20 mouse cellular contexts compared by ENCODE assay signal in genomic region chr15:7037475-7037874, GRCm38 (mm10). TPM values are rescaled to one million over a fixed set of nuclear protein-coding genes. Genes with fewer than 3 reads are reported as not detected.
DNase-seq lines count a peak whose midpoint lies in the region; TF ChIP-seq lines count a peak whose summit lies in the region.
"Had no signal": no experiment of that assay in that cellular context is flagged by ENCODE, and none has a peak within 500 bp of the region (broad histone marks: within the 10 kb centered on the region; RNA-seq: fewer than 3 reads in every experiment).

No protein-coding gene starts in this region.

- peaks cover 0 to 23% of the 10 kb centered on the region in 2 experiments; a peak in 3 of 4 replicates for H3K4me1 ChIP-seq in CH12.LX (ENCODE audit: control insufficient read depth in 1 of 2, insufficient read depth in 2 of 2)
- H3K4me1 ChIP-seq: forebrain, embryonic 12.5 days; neural tube, embryonic 12.5 days had no signal

- H3K79me2 ChIP-seq in CH12.LX (replicated peaks; ENCODE audit: control insufficient read depth, extremely low read depth, insufficient read depth, poor library complexity, severe bottlenecking), result no peaks in the 10 kb centered on the region

- dilution Hi-C loops in CH12.LX (cut with MboI; ENCODE audit: extremely low pct_ligation_motif_present, extremely low pct_unique_long_range_greater_than_20kb, low sequenced_read_pairs), result no loop called here

- TF ChIP-seq RAD21 in CH12.LX (IDR thresholded peaks at IDR 0.05; ENCODE audit: low read depth, low read length), result no peak

- no peak overlapping the region for H3K27ac ChIP-seq in CH12.LX (ENCODE audit: insufficient read depth, low read depth)
- H3K27ac ChIP-seq: embryonic facial prominence, embryonic 10.5 days; forebrain, embryonic 12.5 days; hindbrain, embryonic 14.5 days; limb, embryonic 15.5 days; midbrain, embryonic 12.5 days; neural tube, embryonic 12.5 days had no signal

- no peak overlapping the region for H3K4me3 ChIP-seq in CH12.LX (replicated peaks in 1 of 3; ENCODE audit: low read depth in 2 of 3, low read length in 2 of 3, poor library complexity in 1 of 3)
- H3K4me3 ChIP-seq: embryonic facial prominence, embryonic 10.5 days; forebrain, embryonic 12.5 days; heart, embryonic 12.5 days; limb, embryonic 15.5 days; midbrain, embryonic 12.5 days; neural tube, embryonic 12.5 days had no signal

- peaks cover 1% of the 10 kb centered on the region for H3K27me3 ChIP-seq in CH12.LX (replicated peaks)
- H3K27me3 ChIP-seq: heart, embryonic 12.5 days; limb, embryonic 15.5 days; midbrain, embryonic 12.5 days; neural tube, embryonic 12.5 days had no signal

- no peak overlapping the region for H3K4me2 ChIP-seq in CH12.LX (ENCODE audit: insufficient read depth, low read depth, poor library complexity, severe bottlenecking)
- H3K4me2 ChIP-seq: forebrain, embryonic 12.5 days; heart, embryonic 12.5 days; hindbrain, embryonic 14.5 days; limb, embryonic 15.5 days; midbrain, embryonic 12.5 days; neural tube, embryonic 12.5 days had no signal

- no peak overlapping the region for H3K9ac ChIP-seq in CH12.LX (ENCODE audit: insufficient read depth, low read depth)
- H3K9ac ChIP-seq: forebrain, embryonic 12.5 days; heart, embryonic 12.5 days; hindbrain, embryonic 14.5 days; limb, embryonic 15.5 days; midbrain, embryonic 12.5 days; neural tube, embryonic 12.5 days had no signal

- no peaks in the 10 kb centered on the region for H3K9me3 ChIP-seq in CH12.LX (replicated peaks; ENCODE audit: low read length)
- H3K9me3 ChIP-seq: embryonic facial prominence, embryonic 10.5 days; forebrain, embryonic 12.5 days; heart, embryonic 12.5 days; limb, embryonic 15.5 days; midbrain, embryonic 12.5 days; neural tube, embryonic 12.5 days had no signal

- no peak for TF ChIP-seq EP300 in CH12.LX (IDR thresholded peaks at IDR 0.05; ENCODE audit: low read length)

- TF ChIP-seq CTCF in CH12.LX (conservative IDR thresholded peaks at IDR 0.05 in 1 of 2, IDR thresholded peaks at IDR 0.05 in 1 of 2; ENCODE audit: low read depth in 2 of 2, low read length in 2 of 2), result no peak

- in situ Hi-C loops in CH12.LX (cut with MboI; ENCODE audit: low pct_ligation_motif_present, low pct_unique_long_range_greater_than_20kb, low sequenced_read_pairs), result no loop called here

- DNase-seq in adrenal gland, adult 2 months, result peak; percentile 9
- no peak for DNase-seq in adrenal gland, postnatal 36 days
- DNase-seq in layer of hippocampus, adult 8-10 months (ENCODE audit: low spot score in 2 of 2), result peak; percentile 11 to 14
- no peak for DNase-seq in layer of hippocampus, postnatal 25 days (ENCODE audit: extremely low spot score in 1 of 2, low spot score in 1 of 2)
- DNase-seq in CH12.LX (ENCODE audit: extremely low read depth), result peak; percentile 9
- peak; percentile 38 to 50 for DNase-seq in left cerebral cortex, adult 9 months (ENCODE audit: low spot score in 2 of 2)
- no peak for DNase-seq in T-cell, adult 2 months (ENCODE audit: low spot score)
- DNase-seq in natural killer cell, adult 2 months (ENCODE audit: low spot score in 2 of 2), result no peak
- DNase-seq: cerebellum, adult 11-12 months; cerebellum, postnatal 36 days; kidney, adult 9 months; kidney, postnatal 25 days; layer of hippocampus, postnatal 36 days had no signal

- no peaks in the 10 kb centered on the region for H3K36me3 ChIP-seq in CH12.LX (replicated peaks in 1 of 2; ENCODE audit: control insufficient read depth in 1 of 2, insufficient read depth in 1 of 2, low read length in 1 of 2)
- H3K36me3 ChIP-seq: embryonic facial prominence, embryonic 10.5 days; forebrain, embryonic 12.5 days; heart, embryonic 12.5 days; limb, embryonic 15.5 days; midbrain, embryonic 12.5 days; neural tube, embryonic 12.5 days had no signal

- TF ChIP-seq POLR2A in CH12.LX (IDR thresholded peaks at IDR 0.05; ENCODE audit: low read depth, low read length), result no peak

TF ChIP-seq in CH12.LX, 34 proteins besides CTCF, POLR2A, EP300 and RAD21:
- peak; percentile 28; the same call in 1 of the 2 replicates for TF ChIP-seq ZNF384 (IDR thresholded peaks at IDR 0.05; ENCODE audit: low read depth, low read length)
- TF ChIP-seq SMC3 (IDR thresholded peaks at IDR 0.05; ENCODE audit: low read depth, low read length), result no peak
- 0 out of 2 replicates have a peak, but pooled peaks have one; percentile 29 for TF ChIP-seq JUN (IDR thresholded peaks at IDR 0.05; ENCODE audit: insufficient read depth, low read depth, low read length)

RNA-seq across cellular contexts. Expression of gene Lifr, which starts 52.9 kb away (rescaled TPM):
- 10 to 100 TPM; 31.3 to 52.2 TPM for total RNA-seq in adrenal gland, adult 2 months (2021)
- 18.5 and 28.6 TPM in 2 replicates for polyA plus RNA-seq in adrenal gland, adult 2 months (2012; rRNA removed)
- total RNA-seq in adrenal gland, postnatal 36 days (2021), result 10 to 100 TPM; 35.8 to 59.6 TPM
- 10 to 100 TPM; 43.7 to 56.5 (median 52.1) TPM for total RNA-seq in layer of hippocampus, adult 8-10 months (2022)
- total RNA-seq in layer of hippocampus, postnatal 25 days (2021), result 10 to 100 TPM; 47.3 to 51.1 TPM
- total RNA-seq in CH12.LX (2012; rRNA removed) (not detected in 2 replicates), CH12.LX (2014; rRNA removed) (0.03 and 0.11 TPM in 2 replicates)
- polyA plus RNA-seq in CH12.LX (2012; ENCODE audit: insufficient read length, low read depth), result not detected in 2 replicates

Comparison
In these comparisons a context has a peak if more than half of its experiments do, and no peak if none do; other contexts are left out.
1. DNase-seq: peak in adrenal gland, adult 2 months (single experiment), layer of hippocampus, adult 8-10 months (2 of 2), CH12.LX (single experiment) and left cerebral cortex, adult 9 months (2 of 2); none in adrenal gland, postnatal 36 days (0 of 2), layer of hippocampus, postnatal 25 days (0 of 2), T-cell, adult 2 months (single experiment) and natural killer cell, adult 2 months (0 of 2).
2. RNA of gene Lifr, which starts 52.9 kb away (total RNA-seq): 35.8 to 59.6 TPM in adrenal gland, postnatal 36 days, 43.7 to 56.5 TPM in layer of hippocampus, adult 8-10 months, 31.3 to 52.2 TPM in adrenal gland, adult 2 months and 47.3 to 51.1 TPM in layer of hippocampus, postnatal 25 days; 0.03 to 0.11 TPM in CH12.LX; every median in the first group is over 10 times any median in the second.